Mouse (Mus musculus): ENCODE measurements around the gene BC049762.

BC049762 gene

GRCm38 (mm10) chr11:51219396-51219980 lies 43.4 kb downstream of the BC049762 start:
- no peak for DNase-seq (ENCODE audit: low read depth, low spot score)

- no peak for DNase-seq (ENCODE audit: low read depth, low spot score)
Measured at GRCm38 (mm10) chr11:51214021-51214420, 48.8 kb downstream of the BC049762 start.

- DNase-seq (ENCODE audit: low read depth, low spot score), result no peak
Measured at GRCm38 (mm10) chr11:51211426-51211825, 51.4 kb downstream of the BC049762 start.

GRCm38 (mm10) chr11:51207758-51208157 lies 55.1 kb downstream of the BC049762 start:
- DNase-seq (ENCODE audit: low read depth, low spot score), result no peak
